Mouse (Mus musculus) G1E-ER4 (cell line): Measurements from ENCODE around the gene Vmn2r24. TPM values are rescaled to one million over a fixed set of nuclear protein-coding genes. Genes with fewer than 3 reads are reported as not detected.
"Not testable (repeated sequence)": the region's sequence is repeated elsewhere in the genome, so short reads cannot be mapped to it uniquely, and the experiment has no call there.

Source experiments
- GATA1 ChIP-seq: IDR thresholded peaks from one replicate; pipeline ENCODE4 v1.8.0; 2012; ENCODE audit warnings: low read length, inconsistent platforms
- polyA plus RNA-seq: library from polyadenylated mRNA; stranded (reverse); fragments of >175 nt; gene quantifications from 2 replicates; pipeline ENCODE4 v1.2.3, GENCODE M21; 2012

The Vmn2r24 gene
- not detected in 2 replicates for polyA plus RNA-seq

GRCm38 (mm10) chr6:123778579-123778978 is at the start of gene Vmn2r24:
Gene Vmn2r24 (plus strand): TSS chr6:123778879.
- TF ChIP-seq GATA1 = no peak

- no peak for TF ChIP-seq GATA1
Observed at GRCm38 (mm10) chr6:123770031-123770430, 8.6 kb upstream of the Vmn2r24 start.

- no peak for TF ChIP-seq GATA1
Observed at GRCm38 (mm10) chr6:123784857-123785256, 6.2 kb downstream of the Vmn2r24 start.

GRCm38 (mm10) chr6:123793746-123794145 is 15.1 kb downstream of the Vmn2r24 start:
- TF ChIP-seq GATA1 = no peak

GRCm38 (mm10) chr6:123819951-123820350 is 41.3 kb downstream of the Vmn2r24 start:
- TF ChIP-seq GATA1 = no peak

GRCm38 (mm10) chr6:123853363-123853762 is 74.7 kb downstream of the Vmn2r24 start, which contains the start of gene Vmn2r25:
Gene Vmn2r25 (minus strand): TSS chr6:123853463.
- TF ChIP-seq GATA1 = not testable (repeated sequence)

Other genes starting within 250 kb of the Vmn2r24 start
- not detected in 2 replicates for gene Vmn2r21, start 245.5 kb upstream of the Vmn2r24 start, polyA plus RNA-seq
- not detected in 2 replicates for gene Vmn2r22, start 128.2 kb upstream of the Vmn2r24 start, polyA plus RNA-seq
- gene Vmn2r23, start 76.2 kb upstream of the Vmn2r24 start, polyA plus RNA-seq = not detected in 2 replicates
- gene Vmn2r25, start 74.6 kb downstream of the Vmn2r24 start, polyA plus RNA-seq = not detected in 2 replicates
- not detected in 2 replicates for gene Vmn2r26, start 245.7 kb downstream of the Vmn2r24 start, polyA plus RNA-seq